Mouse (Mus musculus): ENCODE results near the gene Trim56.

GRCm38 (mm10) chr5:137103969-137104368 lies 12.0 kb downstream of the Trim56 start:
- TF ChIP-seq POLR2A (IDR thresholded peaks at IDR 0.05; ENCODE audit: insufficient read depth, low read depth, low read length) (no peak), CTCF (IDR thresholded peaks at IDR 0.05; ENCODE audit: insufficient read depth, low read depth, low read length) (no peak)

Data from olfactory bulb, adult 2 months (tissue).